Mouse (Mus musculus): ENCODE results near the gene Pcyt1a. TPM values are rescaled to one million over a fixed set of nuclear protein-coding genes. Genes with fewer than 3 reads are reported as not detected.

Gene Pcyt1a
- polyA plus RNA-seq, 1 experiment from 2014 or later: 48.7 TPM

DNA sequence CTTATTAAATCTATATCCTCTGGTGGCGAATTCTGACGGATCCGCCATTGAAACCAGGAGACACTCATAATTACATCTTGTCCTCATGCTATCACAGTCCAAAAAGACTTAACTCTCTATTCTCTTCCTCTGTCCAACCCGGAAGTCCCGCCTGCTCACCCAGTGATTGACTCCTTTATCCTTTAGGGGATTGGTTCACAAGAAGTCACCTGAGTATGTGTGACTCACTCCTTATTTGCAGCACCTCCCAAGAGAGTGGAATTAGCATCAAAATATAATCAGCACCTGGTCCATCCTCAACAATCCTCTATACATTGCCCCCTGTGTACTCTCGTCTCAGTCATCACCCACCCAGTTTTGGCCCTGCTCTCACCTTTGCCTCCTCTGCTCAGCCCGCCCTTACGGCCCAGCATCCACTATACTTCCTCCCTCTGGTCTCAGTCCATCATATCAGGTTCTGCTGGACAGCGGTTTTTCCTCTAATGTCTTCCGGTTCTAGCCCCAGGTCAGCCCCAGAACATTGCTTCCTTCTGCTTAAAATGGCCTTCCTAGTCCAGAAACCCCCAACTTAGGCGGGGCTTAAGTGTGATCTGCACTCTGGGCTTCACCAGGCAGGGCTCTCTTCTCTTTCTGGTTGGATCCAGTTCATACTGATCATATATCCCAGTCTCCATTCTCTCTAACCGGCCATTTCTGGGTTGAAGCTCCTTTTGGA lies 72.1 kb downstream of the Pcyt1a start:
- Histone ChIP-seq H3K4me3 (ENCODE audit: control insufficient read depth in 1 of 2, insufficient read depth in 1 of 2, low read depth in 1 of 2, low read length in 2 of 2) (no peak overlapping the region), H3K4me1 (ENCODE audit: control insufficient read depth in 2 of 2, insufficient read depth in 2 of 2, low read length in 2 of 2) (peaks cover 3 to 6% of the 10 kb centered on the region in 2 experiments; a peak in 3 of 4 replicates), H3K9me3 (ENCODE audit: control insufficient read depth, low read length) (no peaks in the 10 kb centered on the region), H3K27ac (replicated peaks in 1 of 2; ENCODE audit: control insufficient read depth in 1 of 2, insufficient read depth in 1 of 2, low read depth in 2 of 2, low read length in 2 of 2) (no peak overlapping the region), H3K36me3 (ENCODE audit: control insufficient read depth, insufficient read depth, low read length) (no peaks in the 10 kb centered on the region), H3K9ac (ENCODE audit: low read length) (no peak overlapping the region), H3K4me2 (ENCODE audit: low read length) (no peak overlapping the region), H3K27me3 (ENCODE audit: control insufficient read depth, insufficient read depth, low read length) (0 out of 2 replicates have a peak, but pooled peaks cover 3% of the 10 kb centered on the region)
- WGBS: 81% methylated on average over 12 of the region's 12 CpGs
- ATAC-seq (ENCODE audit: insufficient number of reproducible peaks, insufficient read depth, low FRiP score, low read depth): no peak

DNA sequence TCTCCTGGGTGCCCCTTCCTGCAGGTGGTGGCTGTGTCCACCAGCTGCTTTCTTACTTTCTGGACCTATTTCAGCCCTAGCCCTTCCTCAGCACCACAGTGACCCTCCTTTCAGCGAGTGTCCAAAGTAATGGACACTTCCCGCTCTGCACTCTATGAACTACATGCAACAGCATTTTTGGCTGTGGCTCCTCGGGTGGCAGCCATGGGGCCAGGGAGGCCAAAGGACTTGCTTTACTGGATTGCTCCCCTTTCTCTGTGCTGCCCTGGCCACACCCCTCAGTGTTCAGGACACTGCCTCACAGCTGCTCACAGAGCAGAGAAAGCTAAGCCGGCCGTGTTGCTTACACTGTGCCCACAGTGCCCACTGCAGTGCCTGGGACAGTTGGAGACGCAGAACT lies 72.9 kb downstream of the Pcyt1a start:
- H3K9me3 ChIP-seq (ENCODE audit: control insufficient read depth, low read length): no peaks in the 10 kb centered on the region
- WGBS: 76% methylated on average over 6 of the region's 6 CpGs
- no peak overlapping the region for H3K9ac ChIP-seq (ENCODE audit: low read length)
- H3K4me3 ChIP-seq (ENCODE audit: control insufficient read depth in 1 of 2, insufficient read depth in 1 of 2, low read depth in 1 of 2, low read length in 2 of 2): no peak overlapping the region
- no peak overlapping the region for H3K27ac ChIP-seq (replicated peaks in 1 of 2; ENCODE audit: control insufficient read depth in 1 of 2, insufficient read depth in 1 of 2, low read depth in 2 of 2, low read length in 2 of 2)
- no peak overlapping the region for H3K4me2 ChIP-seq (ENCODE audit: low read length)
- H3K27me3 ChIP-seq (ENCODE audit: control insufficient read depth, insufficient read depth, low read length): 0 out of 2 replicates have a peak, but pooled peaks cover 3% of the 10 kb centered on the region
- H3K36me3 ChIP-seq (ENCODE audit: control insufficient read depth, insufficient read depth, low read length): no peaks in the 10 kb centered on the region
- no peak for ATAC-seq (ENCODE audit: insufficient number of reproducible peaks, insufficient read depth, low FRiP score, low read depth)
- H3K4me1 ChIP-seq (ENCODE audit: control insufficient read depth in 2 of 2, insufficient read depth in 2 of 2, low read length in 2 of 2): peaks cover 4 to 13% of the 10 kb centered on the region in 2 experiments

DNA sequence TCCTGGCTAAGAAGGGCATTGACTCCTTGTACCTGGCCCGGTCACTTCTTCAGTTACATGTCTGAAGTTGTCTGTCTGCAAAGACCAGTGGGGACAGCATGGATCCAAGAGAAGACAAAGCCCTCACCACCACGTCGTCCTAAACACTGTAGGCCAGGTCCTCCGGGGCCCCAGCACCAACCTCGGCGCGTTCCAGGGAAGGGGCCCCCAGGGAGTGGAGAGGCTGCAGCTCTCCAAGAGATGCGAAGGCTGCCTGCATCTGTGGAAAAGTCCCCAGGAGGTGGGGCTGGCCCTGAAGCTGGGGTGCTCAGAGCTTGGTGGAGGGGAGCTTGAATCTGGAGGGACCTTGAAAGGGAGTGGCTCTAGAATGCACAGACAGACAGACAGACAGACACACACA lies 75.6 kb downstream of the Pcyt1a start:
- no peak overlapping the region for H3K4me3 ChIP-seq (ENCODE audit: control insufficient read depth in 1 of 2, insufficient read depth in 1 of 2, low read depth in 1 of 2, low read length in 2 of 2)
- H3K36me3 ChIP-seq (ENCODE audit: control insufficient read depth, insufficient read depth, low read length): no peaks in the 10 kb centered on the region
- no peak overlapping the region for H3K4me2 ChIP-seq (ENCODE audit: low read length)
- 76% methylated on average over 8 of the region's 8 CpGs for WGBS
- no peak overlapping the region for H3K9ac ChIP-seq (ENCODE audit: low read length)
- ATAC-seq (ENCODE audit: insufficient number of reproducible peaks, insufficient read depth, low FRiP score, low read depth): no peak
- no peaks in the 10 kb centered on the region for H3K9me3 ChIP-seq (ENCODE audit: control insufficient read depth, low read length)
- no peak overlapping the region for H3K27ac ChIP-seq (replicated peaks in 1 of 2; ENCODE audit: control insufficient read depth in 1 of 2, insufficient read depth in 1 of 2, low read depth in 2 of 2, low read length in 2 of 2)
- H3K4me1 ChIP-seq (ENCODE audit: control insufficient read depth in 2 of 2, insufficient read depth in 2 of 2, low read length in 2 of 2): peaks cover 28 to 36% of the 10 kb centered on the region in 2 experiments
- 0 out of 2 replicates have a peak, but pooled peaks cover 3% of the 10 kb centered on the region for H3K27me3 ChIP-seq (ENCODE audit: control insufficient read depth, insufficient read depth, low read length)

DNA sequence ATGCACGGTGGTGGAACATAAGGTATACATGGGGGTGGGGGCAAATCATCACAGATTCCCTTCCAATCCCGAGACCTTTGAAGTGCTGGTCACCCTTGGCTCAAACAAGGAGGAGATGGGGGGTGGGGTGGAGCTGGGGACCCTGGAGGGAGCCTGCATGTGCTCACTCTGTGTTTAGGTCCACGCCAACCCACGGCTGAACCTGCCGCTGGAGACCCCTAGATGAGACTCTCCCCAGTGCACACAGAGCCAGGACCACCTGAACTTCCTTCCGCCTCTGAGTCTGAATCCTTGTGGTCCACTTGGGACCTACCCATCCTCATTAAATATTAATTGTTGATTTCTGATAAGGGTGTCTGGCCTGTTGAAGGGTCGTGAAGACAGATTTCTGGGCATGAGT lies 76.1 kb downstream of the Pcyt1a start:
- Histone ChIP-seq H3K4me2 (ENCODE audit: low read length) (no peak overlapping the region), H3K27ac (replicated peaks in 1 of 2; ENCODE audit: control insufficient read depth in 1 of 2, insufficient read depth in 1 of 2, low read depth in 2 of 2, low read length in 2 of 2) (no peak overlapping the region), H3K4me3 (ENCODE audit: control insufficient read depth in 1 of 2, insufficient read depth in 1 of 2, low read depth in 1 of 2, low read length in 2 of 2) (no peak overlapping the region), H3K27me3 (ENCODE audit: control insufficient read depth, insufficient read depth, low read length) (0 out of 2 replicates have a peak, but pooled peaks cover 3% of the 10 kb centered on the region), H3K36me3 (ENCODE audit: control insufficient read depth, insufficient read depth, low read length) (no peaks in the 10 kb centered on the region), H3K9ac (ENCODE audit: low read length) (no peak overlapping the region), H3K4me1 (ENCODE audit: control insufficient read depth in 2 of 2, insufficient read depth in 2 of 2, low read length in 2 of 2) (peaks cover 30 to 39% of the 10 kb centered on the region in 2 experiments), H3K9me3 (ENCODE audit: control insufficient read depth, low read length) (no peaks in the 10 kb centered on the region)
- ATAC-seq (ENCODE audit: insufficient number of reproducible peaks, insufficient read depth, low FRiP score, low read depth): no peak
- WGBS: 79% methylated on average over 7 of the region's 7 CpGs

DNA sequence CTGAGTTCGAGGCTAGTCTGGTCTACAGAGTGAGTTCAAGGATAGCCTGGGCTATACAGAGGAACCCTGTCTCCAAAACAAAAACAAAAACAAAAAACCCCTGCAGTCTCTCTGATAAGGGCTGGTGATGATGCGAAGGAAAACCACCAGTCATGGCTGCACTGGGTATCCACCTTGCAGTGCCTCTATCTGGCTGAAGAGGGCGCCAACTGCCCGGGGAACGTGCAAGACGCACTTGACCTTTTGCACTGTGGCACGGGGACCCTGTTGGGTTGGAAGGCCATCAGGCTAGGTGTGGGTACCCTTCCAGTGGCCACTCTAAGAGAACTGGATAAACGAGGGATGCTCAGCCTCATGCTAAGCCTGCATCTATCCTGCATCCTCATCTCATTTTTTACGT lies 76.7 kb downstream of the Pcyt1a start:
- H3K9ac ChIP-seq (ENCODE audit: low read length): no peak overlapping the region

DNA sequence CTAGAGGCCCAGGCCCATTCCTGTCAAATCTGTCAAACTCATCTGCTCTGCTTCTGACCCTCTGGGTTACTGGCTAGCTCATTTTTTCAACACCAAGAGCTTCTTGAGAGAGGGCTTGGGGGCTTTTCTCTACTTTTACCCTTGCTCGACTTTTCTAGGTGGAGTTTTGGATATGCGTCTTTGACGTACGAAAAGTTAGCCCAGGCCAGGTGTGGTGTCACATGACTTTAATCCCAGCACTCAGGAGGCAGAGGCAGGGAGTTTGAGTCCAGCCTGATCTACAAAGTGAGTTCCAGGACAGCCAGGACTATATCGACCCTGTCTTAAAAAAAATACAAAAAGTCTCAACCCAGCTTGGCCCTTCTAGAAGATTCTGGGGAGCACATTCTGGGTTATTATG lies 77.3 kb downstream of the Pcyt1a start:
- ATAC-seq (ENCODE audit: insufficient number of reproducible peaks, insufficient read depth, low FRiP score, low read depth): no peak
- 74% methylated on average over 5 of the region's 5 CpGs for WGBS
- H3K9me3 ChIP-seq (ENCODE audit: control insufficient read depth, low read length): no peaks in the 10 kb centered on the region
- no peak overlapping the region for H3K27ac ChIP-seq (replicated peaks in 1 of 2; ENCODE audit: control insufficient read depth in 1 of 2, insufficient read depth in 1 of 2, low read depth in 2 of 2, low read length in 2 of 2)
- H3K9ac ChIP-seq (ENCODE audit: low read length): no peak overlapping the region
- H3K4me1 ChIP-seq (ENCODE audit: control insufficient read depth in 2 of 2, insufficient read depth in 2 of 2, low read length in 2 of 2): peaks cover 30 to 39% of the 10 kb centered on the region in 2 experiments
- H3K4me2 ChIP-seq (ENCODE audit: low read length): no peak overlapping the region
- no peaks in the 10 kb centered on the region for H3K36me3 ChIP-seq (ENCODE audit: control insufficient read depth, insufficient read depth, low read length)
- no peak overlapping the region for H3K4me3 ChIP-seq (ENCODE audit: control insufficient read depth in 1 of 2, insufficient read depth in 1 of 2, low read depth in 1 of 2, low read length in 2 of 2)
- H3K27me3 ChIP-seq (ENCODE audit: control insufficient read depth, insufficient read depth, low read length): 0 out of 2 replicates have a peak, but pooled peaks cover 3% of the 10 kb centered on the region

More for the DNA sequence above, 76.7 kb downstream of the Pcyt1a start:
- Histone ChIP-seq H3K4me1 (ENCODE audit: control insufficient read depth in 2 of 2, insufficient read depth in 2 of 2, low read length in 2 of 2) (peaks cover 30 to 39% of the 10 kb centered on the region in 2 experiments), H3K4me2 (ENCODE audit: low read length) (no peak overlapping the region), H3K4me3 (ENCODE audit: control insufficient read depth in 1 of 2, insufficient read depth in 1 of 2, low read depth in 1 of 2, low read length in 2 of 2) (no peak overlapping the region), H3K9me3 (ENCODE audit: control insufficient read depth, low read length) (no peaks in the 10 kb centered on the region), H3K27me3 (ENCODE audit: control insufficient read depth, insufficient read depth, low read length) (0 out of 2 replicates have a peak, but pooled peaks cover 3% of the 10 kb centered on the region), H3K27ac (replicated peaks in 1 of 2; ENCODE audit: control insufficient read depth in 1 of 2, insufficient read depth in 1 of 2, low read depth in 2 of 2, low read length in 2 of 2) (no peak overlapping the region), H3K36me3 (ENCODE audit: control insufficient read depth, insufficient read depth, low read length) (no peaks in the 10 kb centered on the region)
- WGBS: 18% methylated on average over 9 of the region's 9 CpGs
- ATAC-seq (ENCODE audit: insufficient number of reproducible peaks, insufficient read depth, low FRiP score, low read depth): no peak

DNA sequence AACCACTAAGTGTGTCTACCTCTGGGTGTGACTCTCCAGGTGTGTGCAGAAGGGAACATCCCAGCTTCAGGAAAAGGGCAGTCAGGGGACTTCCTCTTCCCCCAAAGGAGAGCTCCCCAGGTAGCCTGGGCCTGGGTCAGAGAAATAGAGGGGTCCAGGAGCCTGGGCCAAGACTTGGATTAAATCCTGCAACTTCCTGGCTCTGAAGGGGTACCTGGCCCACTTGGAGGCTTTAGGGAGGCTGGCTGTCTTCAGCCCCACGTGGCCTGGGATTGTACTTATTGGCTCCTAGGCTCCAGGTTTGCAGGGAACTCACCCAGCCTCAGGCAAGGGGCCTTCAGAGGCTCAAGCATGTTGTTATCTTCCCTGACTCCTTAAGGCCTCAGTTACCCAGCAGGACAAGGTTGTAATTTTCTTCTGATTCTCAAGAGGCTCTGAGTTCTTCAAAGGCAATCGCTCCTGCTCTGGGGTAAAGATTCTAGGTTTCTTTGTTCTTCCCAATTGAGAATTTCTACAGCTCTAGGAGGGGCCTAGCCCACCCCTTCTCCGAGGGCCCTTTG lies 77.9 kb downstream of the Pcyt1a start:
- Histone ChIP-seq H3K4me2 (ENCODE audit: low read length) (peak overlapping the region; percentile 8), H3K9ac (ENCODE audit: low read length) (0 out of 2 replicates have a peak overlapping the region, but pooled peaks have one; percentile 27)
- no peak for ATAC-seq (ENCODE audit: insufficient number of reproducible peaks, insufficient read depth, low FRiP score, low read depth)

More for the DNA sequence above, 77.9 kb downstream of the Pcyt1a start:
- H3K27me3 ChIP-seq (ENCODE audit: control insufficient read depth, insufficient read depth, low read length): 0 out of 2 replicates have a peak, but pooled peaks cover 3% of the 10 kb centered on the region
- peak overlapping the region; percentile 86 to 90 for H3K27ac ChIP-seq (replicated peaks in 1 of 2; ENCODE audit: control insufficient read depth in 1 of 2, insufficient read depth in 1 of 2, low read depth in 2 of 2, low read length in 2 of 2)
- 37% methylated on average over 3 of the region's 3 CpGs for WGBS
- H3K36me3 ChIP-seq (ENCODE audit: control insufficient read depth, insufficient read depth, low read length): no peaks in the 10 kb centered on the region
- H3K4me1 ChIP-seq (ENCODE audit: control insufficient read depth in 2 of 2, insufficient read depth in 2 of 2, low read length in 2 of 2): peaks cover 30 to 39% of the 10 kb centered on the region in 2 experiments
- H3K4me3 ChIP-seq (ENCODE audit: control insufficient read depth in 1 of 2, insufficient read depth in 1 of 2, low read depth in 1 of 2, low read length in 2 of 2): no peak overlapping the region
- no peaks in the 10 kb centered on the region for H3K9me3 ChIP-seq (ENCODE audit: control insufficient read depth, low read length)
